Mouse (Mus musculus) 3134 (cell line): ENCODE results near the gene Fbxo30.

ENCODE experiments used
- DNase-seq: peaks from one replicate; pipeline ENCODE4 v3.0.0-alpha.2; 2011; ENCODE audit warnings: low spot score; ENCODE audit not compliant: insufficient read length; ENCODE audit errors: extremely low read depth

The Fbxo30 gene

DNA sequence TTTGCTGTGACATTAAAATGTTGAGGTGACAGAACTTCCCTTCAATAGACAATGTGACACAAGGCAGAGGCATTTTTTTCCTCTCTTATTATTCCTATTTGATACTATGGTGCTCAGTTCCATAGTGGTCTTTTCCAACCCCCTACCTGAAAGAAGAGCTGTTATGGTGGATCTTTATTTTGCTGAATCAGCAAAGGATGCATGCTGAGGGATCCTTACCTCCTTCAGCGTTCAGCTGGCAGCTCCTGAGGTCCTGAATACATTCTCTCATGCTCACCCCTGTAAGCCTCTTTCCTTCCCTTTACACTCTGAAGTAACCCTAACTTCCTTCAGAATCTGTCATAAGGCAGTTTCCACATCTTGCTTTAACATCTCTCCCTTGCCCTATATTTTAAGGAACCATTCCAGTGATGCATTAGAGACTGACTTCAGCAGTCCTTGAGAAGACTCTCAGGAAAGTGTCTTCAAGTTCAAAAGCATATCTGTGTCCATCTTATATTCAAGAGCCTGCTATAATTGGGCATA lies 38.4 kb downstream of the Fbxo30 start:
- DNase-seq, result no peak

GRCm38 (mm10) chr10:11322316-11322715 lies 41.2 kb downstream of the Fbxo30 start:
- DNase-seq, result no peak

DNA sequence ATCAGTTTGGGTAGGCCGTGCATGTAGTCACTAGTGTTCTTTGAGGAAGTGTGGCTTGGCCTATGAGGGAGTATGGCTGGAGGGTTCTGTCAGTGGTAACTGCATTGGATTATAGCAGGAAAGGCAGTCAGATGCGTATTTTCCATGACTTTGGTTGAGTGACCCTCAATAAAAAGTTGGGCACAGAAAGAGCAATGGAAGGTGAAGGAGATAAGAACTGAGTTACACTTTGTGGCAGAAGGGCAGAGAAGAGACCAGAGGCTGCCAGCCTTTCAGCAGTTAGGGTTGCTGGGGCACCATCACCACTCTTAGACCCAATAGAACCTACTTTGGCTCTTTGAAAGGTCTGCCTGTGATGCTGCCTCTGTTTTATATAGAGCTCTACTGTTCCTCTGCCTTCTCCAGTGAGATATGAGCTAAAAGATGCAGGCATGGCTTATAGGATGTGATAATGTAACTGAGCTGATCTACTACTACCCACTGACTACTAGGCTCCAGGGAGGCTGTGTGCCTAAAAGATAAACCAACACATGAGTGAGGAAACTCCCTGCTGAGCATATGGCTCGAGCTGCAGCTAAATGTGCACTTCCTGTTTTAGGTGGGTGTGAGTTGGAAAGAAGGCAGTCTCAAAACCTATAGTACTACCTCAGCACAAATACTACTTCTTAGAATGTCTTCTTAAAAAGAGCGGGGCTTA lies 42.2 kb downstream of the Fbxo30 start:
- DNase-seq, result no peak

DNA sequence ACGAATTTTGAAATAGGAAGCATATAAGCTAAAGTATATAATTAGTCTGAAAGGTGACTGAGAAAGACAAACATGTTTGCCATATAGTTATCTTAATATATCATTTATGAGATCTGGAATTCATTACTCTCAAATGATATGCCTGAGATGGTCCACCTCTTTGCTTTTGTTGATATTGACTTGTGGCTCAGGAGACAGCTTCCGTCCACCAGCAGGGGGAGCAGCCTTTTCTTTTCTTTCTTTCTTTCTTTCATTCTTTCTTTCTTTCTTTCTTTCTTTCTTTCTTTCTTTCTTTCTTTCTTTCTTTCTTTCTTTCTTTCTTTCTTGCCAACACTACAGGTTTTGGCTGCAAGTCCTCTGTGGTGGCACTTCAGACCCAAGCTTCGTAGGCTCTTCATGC lies 45.4 kb downstream of the Fbxo30 start:
- DNase-seq, result no peak

DNA sequence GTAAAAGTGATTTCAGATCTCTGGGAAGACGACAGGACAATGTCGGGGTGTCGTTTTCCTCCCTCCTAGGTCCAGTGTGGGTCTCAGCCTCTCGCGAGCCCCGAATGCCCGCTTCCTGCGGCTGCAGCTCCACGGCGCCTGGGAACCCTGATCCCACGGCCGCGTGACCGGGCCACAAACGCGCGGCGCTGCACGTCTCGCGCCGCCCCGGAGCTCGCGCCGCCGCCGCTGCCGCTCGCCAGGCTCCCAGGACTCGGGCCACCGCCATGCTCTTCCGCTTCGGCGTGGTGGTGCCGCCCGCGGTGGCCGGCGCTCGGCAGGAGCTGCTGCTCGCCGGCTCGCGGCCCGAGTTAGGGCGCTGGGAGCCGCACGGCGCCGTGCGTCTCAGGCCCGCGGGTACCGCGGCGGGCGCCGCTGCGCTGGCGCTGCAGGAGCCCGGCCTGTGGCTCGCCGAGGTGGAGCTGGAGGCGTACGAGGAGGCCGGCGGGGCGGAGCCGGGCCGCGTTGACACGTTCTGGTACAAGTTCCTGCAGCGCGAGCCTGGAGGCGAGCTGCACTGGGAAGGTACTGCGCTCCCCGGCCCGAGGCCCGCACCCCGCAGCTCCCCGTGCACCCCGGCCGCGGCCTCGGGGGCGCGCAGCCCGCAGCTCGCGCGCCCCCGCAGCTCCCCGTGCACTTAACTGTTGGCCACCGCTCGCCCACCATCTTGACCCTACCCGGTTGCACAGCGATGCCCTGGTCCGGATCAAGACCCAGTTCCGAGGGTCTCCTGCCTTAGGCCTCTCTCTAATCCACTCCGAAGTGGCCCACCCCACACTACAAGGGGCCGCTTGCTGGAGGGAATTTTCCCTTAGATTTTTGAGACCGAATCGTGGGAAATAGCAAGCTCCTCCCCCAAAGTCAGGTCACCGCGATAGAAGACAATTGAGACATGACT lies 62.3 kb downstream of the Fbxo30 start, which contains the start of gene Epm2a:
Gene Epm2a, plus strand, starts transcription at position 200 of the 937 bp plus-strand sequence.
- no peak for DNase-seq

DNA sequence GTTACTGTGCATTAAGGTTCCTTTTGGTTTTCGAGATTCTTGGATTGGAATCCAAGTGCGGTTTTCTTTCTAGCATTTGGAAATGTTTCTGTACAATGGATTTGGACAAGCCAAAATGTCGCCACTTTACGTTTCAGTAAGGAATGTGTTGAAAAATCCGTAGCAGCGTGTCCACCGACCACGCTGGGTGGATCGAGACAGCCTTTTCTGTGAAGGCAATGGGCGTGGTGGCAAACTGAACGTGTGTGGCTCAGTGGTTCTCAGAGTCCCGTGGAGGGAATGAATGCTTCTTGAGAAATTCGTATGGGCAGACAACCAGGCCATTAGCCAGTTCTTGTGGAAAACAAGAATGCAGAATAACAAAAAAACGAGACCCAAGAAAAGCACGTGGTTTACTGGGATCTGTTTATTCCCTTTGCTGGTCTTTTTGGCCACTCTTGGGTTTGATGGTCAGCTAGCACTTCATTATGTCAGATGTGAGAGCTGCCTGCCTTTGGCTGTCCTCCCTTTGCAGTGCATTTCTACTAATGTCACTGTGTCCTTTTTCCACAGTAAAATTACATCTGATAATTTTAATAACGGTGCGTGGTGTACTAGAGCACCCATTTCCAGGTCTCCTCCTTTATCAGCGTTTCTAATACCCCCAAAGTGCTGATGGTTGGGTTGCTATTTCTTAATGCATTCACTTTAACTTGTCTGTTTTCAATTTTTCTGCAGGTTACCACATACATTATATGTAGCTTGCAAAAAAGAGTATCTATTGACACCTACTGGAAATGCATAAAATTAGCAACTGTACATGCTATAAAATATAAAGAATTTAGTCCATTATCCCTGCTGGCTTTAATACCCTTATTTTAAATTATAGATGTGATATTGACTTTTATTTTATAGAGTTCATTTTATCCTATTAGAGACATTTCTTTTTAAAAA lies 63.7 kb downstream of the Fbxo30 start:
- no peak for DNase-seq
